Mouse (Mus musculus) retina, postnatal 7 days (tissue): Measurements from ENCODE around the gene Cacna2d4.
A peak's percentile ranks its signal among the peaks of the same experiment; 100 is the strongest.
"Not testable (repeated sequence)": the region's sequence is repeated elsewhere in the genome, so short reads cannot be mapped to it uniquely, and the experiment has no call there.

Experiments used
- DNase-seq: peaks from one replicate; pipeline ENCODE4 v3.0.0-alpha.2; 2012; ENCODE audit warnings: low read depth, low spot score

Gene Cacna2d4

GRCm38 (mm10) chr6:119338121-119338912, 102.0 kb downstream of the Cacna2d4 start:
- no peak for DNase-seq

GRCm38 (mm10) chr6:119341409-119341808, 105.1 kb downstream of the Cacna2d4 start:
- DNase-seq = no peak

DNA sequence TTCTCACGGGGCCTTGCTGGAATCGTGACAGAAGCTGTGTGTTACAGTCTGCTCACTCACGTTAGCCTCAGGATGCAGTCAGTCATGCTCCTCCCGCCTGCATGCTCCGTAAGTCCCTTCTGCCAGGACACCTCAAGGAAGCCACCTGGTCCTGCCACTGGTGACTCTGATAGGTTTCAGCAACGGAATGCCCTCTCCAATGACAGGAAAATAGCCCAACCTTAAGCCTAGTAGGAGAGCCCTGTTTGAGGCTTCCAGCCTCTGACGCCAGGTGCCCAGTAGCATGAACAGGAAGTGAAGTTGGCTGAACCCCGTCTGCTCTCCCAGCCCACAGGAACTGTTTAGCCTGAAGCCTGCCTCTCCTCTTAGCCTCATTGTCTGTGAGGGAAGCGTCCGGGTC, 109.9 kb downstream of the Cacna2d4 start:
- no peak for DNase-seq

DNA sequence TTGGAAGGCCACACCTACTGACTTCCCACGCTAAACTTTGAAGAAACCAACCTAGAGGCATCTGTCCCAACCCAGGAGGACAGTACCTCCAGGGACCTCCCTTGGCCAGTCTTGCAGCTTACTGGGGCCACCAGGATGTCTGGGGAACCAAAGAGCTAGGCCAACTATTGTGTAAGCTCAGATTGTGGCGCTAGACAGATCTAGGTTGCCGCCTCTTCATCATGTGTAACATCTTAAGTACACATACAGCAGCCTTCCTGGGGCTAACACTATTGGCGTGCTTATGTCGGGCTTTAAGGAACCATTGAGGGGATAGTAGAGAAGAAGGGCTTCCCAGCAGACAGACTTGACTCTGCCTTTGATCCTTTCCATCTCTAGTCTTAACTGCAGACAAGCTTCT, 111.5 kb downstream of the Cacna2d4 start:
- no peak for DNase-seq

GRCm38 (mm10) chr6:119348234-119348633, 111.9 kb downstream of the Cacna2d4 start:
- DNase-seq = peak; percentile 81

- no peak for DNase-seq
These were observed 114.4 kb downstream of the Cacna2d4 start for GRCm38 (mm10) chr6:119350703-119351198.

- no peak for DNase-seq
These were observed 115.3 kb downstream of the Cacna2d4 start for GRCm38 (mm10) chr6:119351656-119352055.

- DNase-seq = no peak
These were observed 116.2 kb downstream of the Cacna2d4 start for GRCm38 (mm10) chr6:119352501-119352900.

GRCm38 (mm10) chr6:119358020-119358571, 121.8 kb downstream of the Cacna2d4 start:
- no peak for DNase-seq

DNA sequence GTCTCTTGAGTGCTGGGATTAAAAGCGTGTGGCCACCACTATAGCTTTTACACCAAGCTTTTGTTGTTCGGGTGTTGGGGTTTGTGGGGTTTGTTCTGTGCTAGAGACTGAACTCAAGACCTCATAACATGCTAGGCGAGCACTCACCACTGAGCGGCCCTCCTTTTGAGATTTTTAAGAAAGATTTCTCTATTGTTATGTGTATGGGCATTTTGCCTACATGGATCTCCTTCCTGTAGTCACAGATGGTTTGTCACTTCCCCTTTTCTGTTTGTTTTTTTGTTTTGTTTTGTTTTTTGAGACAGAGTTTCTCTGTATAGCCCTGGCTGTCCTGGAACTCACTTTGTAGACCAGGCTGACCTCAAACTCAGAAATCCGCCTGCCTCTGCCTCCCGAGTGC, 123.9 kb downstream of the Cacna2d4 start:
- DNase-seq = not testable (repeated sequence)

GRCm38 (mm10) chr6:119360925-119361702, 124.8 kb downstream of the Cacna2d4 start:
- DNase-seq = no peak

DNA sequence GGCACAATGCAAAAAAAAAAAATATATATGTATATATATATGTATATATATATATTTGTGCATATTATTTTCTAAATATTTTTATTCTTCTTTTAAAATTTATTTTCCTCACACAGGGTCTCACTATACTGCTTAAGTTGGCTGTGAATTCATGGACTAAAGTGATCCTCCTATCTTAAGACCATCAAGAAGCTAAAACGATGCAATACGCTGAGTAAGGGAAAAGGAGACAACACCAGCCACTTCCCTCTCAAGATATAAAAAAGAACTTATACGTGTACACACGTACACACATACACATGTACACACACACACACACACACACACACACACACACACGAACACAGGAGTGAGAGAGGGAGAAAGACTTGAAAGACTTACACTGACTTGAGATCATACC, 127.3 kb downstream of the Cacna2d4 start:
- DNase-seq = no peak

GRCm38 (mm10) chr6:119366800-119367199, 130.5 kb downstream of the Cacna2d4 start:
- DNase-seq = not testable (repeated sequence)

DNA sequence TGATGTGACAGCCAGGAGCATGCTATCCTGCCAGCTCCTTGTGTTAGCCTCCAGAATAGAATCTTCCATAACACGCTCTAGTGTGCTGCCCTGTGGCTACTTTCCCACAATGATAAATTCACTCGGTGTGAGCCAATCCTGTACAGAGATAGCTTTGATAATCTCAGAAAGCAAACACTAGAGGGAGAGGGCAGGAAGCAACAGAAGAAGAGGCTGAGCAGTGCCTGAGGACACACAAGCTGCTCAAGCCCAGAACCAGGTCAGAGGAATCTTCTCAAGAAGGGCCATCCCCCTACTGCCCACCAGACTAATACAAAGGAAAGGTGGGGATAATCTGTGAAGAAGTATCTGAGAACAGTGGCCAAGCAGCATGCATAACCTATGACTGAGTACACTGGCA, 131.1 kb downstream of the Cacna2d4 start:
- DNase-seq = no peak

- DNase-seq = no peak
These were observed 135.3 kb downstream of the Cacna2d4 start for GRCm38 (mm10) chr6:119371624-119372023.

- no peak for DNase-seq
These were observed 135.9 kb downstream of the Cacna2d4 start for GRCm38 (mm10) chr6:119372237-119372636.

DNA sequence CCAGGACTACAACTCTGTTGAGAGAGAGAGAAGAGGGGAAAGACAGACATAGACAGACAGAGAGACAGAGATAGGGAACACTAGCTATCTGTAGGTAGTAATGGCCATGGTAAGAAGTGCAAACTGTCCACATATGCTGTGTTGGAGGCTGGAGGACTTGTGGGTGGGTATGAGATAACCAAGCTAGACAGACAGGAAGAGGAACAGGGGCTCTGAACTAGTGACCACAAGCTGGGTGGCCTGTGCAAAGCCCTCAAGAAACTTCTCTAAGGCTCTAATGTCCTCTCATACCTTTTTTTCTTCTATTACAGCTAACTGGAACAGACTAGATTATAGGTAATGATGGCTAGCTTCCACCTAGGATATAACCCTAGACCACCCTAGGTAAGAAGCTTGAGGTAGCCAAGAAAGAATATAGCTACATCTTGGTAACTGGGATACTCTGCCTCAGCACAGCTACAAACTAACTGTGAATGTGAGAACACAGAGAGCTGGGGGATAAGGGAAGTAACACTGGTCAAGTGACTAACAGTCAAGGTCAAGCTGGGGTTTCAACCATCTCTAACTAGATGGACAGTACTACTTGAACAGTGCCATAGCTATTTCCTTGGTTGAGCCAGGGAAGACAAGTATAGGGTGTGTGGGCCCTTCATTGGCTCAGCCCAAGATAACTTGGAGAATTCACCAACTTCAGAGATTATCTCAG, 136.8 kb downstream of the Cacna2d4 start:
- no peak for DNase-seq

DNA sequence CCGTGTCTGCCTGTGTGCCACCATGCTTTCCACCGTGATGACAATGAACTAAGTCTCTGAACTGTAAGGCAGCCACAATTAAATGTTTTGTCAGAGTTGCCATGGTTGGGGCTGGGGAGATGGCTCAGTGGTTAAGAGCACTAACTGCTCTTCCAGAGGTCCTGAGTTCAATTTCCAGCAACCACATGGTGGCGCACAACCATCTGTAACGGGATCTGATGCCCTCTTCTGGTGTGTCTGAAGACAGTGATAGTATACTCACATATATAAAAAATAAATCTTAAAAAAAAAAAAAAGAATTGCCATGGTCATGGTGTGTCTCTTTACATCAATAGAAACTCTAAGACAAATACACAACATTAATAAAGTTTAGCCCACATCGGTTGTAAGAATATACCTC, 138.7 kb downstream of the Cacna2d4 start:
- DNase-seq = no peak

- no peak for DNase-seq
These were observed 141.3 kb downstream of the Cacna2d4 start for GRCm38 (mm10) chr6:119377613-119378012.

DNA sequence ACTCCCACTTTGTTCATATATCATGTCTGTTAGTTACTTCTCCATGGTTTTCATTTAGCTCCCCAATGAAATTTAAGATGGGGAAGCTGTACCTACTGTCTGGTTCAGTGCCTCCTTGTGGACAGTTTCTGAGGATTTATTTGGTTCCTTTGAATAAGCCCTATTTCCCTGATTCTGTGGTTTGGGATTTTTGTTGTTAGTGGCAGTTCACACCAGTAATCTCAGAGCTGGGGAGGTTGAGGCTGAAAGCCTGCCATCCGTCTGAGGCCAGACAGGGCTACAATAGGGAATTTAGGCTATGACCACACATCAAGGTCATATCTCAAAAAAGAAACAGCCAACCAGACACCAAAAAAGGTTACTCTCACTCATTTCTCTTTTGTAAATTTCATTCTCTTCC, 142.3 kb downstream of the Cacna2d4 start:
- no peak for DNase-seq

GRCm38 (mm10) chr6:119385668-119386067, 149.3 kb downstream of the Cacna2d4 start:
- no peak for DNase-seq

GRCm38 (mm10) chr6:119386421-119386820, 150.1 kb downstream of the Cacna2d4 start:
- DNase-seq = no peak
